Mouse (Mus musculus) urinary bladder, postnatal 14 days (tissue): ENCODE data around the gene Spata32.

Source experiments
- DNase-seq: peaks from one replicate; pipeline ENCODE4 v3.0.0; 2021; ENCODE audit warnings: low spot score

Gene Spata32

DNA sequence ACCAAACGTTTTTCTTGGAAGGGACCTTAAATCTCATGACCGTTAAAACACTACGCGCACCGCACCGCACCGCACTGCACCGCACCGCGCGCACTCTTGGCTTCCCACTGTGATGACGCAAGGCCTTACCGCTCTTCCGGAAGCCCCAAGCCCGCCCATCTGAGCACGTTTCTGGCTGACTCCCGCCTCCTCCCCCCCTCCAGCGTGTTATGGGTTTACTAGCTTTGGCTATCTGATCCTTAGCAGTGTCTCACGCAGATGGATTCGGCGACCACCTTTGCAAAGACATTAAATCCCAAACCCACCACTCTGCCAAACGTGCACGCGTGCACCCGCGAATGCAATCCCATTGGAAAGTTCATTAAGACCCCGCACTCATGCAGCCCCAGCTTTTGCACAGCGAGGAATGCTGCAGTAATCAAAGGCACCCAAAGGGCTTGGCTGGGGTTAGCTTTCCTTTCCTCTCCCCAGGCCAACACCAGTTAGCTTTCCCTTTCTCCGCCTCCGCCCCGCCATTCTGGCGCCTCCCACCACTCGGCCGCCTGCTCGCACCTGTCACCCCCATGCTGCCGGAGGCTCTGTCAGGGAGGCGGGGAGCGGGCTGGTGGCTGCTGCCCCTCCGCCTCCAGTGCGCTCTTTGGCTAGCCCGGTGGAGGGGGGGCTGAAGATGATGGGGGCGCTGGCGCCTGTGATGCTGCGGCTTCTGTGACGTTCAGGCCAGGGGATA is at the start of gene Spata32:
Gene Spata32 (minus strand): TSS at position 643 of the 727 bp plus-strand sequence.
- peak; percentile 49 for DNase-seq

DNA sequence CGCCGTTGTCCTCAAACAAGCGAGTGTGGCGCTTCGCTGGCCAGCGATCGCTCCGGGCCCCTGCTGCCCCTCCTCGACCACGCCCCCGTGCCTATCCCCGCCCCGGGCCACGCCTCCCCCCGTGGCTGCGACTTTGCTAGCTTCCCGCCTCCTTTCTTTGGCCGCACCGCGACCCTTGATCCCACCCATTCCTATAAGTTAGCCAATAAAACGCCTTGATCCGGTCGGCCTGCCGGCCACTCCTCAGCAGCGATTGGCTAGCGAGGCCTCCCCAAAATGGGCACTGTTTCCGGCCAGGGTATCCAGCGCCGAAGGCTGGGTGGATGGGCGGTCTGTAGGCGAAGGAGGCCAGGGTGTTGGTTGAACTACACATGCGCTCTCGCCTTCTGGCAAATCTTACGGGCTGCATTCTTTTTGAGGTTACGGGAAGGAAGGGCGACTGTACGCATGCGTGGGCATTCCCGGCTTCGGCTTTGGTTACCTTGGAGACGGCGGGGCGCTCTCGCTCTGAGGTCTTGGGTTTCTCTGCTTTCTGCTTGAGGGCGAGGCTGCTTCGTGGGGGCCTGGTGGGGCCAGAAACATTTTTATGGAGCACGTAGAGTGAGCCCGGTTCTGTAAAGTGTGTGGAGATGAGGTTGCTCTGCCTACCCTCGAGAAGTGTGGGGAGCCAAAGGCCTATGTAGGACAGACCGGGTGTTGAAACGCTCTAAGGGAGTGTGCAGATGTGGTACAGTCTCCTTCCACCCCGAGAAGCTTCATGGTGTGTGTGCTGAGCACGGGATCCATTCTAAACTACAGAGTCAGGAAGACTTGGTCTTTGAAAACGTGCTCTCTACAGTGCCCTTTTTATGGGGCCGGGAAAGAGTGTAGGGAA is 49.4 kb upstream of the Spata32 start, which contains the start of gene Map3k14:
Gene Map3k14 (minus strand): TSS at position 127 of the 874 bp plus-strand sequence.
- peak; percentile 99 for DNase-seq

DNA sequence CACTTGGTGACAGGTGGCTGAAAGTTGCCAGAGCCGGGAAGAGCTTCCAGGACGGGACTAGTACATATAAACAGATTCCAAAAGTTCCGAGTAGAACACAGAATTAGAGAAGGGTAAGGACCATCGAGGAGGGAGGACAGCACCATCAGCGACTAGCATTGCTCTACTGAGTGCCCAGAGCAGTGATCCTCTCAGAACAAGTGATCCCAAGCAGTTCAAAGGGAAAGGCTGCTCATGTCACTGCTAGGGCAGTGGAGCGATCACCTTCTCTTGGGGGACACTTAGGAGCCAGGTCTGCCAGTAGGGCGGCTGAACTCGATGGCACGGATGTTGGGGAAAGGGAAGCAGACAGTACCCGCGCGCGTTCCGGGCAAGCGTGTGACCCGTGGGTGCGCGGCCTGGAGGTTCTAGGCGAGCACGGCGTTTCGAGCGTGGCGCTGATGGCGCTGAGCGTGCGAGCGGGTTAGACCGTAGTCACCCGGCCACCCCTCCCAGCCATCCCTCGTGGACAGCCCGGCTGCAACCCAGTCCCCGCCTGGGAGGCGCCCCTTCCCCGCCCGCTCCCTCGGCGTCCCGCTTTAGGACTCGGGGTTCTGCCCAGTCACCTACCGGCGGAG is 48.6 kb upstream of the Spata32 start:
- no peak for DNase-seq

DNA sequence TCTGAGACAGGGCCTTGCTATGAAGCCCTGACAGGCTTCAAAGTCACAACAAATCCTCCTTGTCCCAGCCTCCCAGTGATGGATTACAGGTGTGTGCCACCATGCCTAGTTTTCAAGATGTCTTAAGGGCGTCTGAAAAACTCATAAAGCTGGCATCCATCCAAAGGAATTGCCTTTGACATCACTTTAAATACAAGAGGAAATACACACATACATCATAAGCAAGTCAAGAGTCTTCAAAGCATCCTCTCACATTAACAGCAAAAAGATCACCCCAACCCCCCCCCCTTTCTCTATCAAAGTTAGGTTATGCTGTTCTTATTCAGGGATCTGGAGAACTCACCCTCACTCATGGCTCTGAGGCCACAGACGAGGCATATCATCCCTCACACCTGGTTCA is 47.6 kb upstream of the Spata32 start:
- no peak for DNase-seq

DNA sequence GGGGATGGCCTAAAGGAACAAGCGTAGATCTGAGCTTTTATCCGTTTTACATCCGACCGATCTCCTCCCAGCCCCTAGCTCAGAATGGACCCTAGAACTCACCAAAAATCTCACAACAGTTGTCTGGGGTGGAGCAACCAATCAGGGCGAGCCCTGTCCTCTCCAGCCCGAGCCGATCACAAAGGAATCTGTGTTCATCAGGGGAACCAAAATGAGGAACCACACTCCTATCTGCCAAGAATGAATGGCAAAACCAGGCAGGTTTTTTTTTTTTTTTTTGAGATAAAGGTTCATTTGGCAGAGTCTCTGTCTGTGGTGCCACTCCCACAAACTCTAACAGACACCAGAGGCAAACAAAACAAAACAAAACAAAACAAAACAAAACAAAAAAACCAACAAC is 47.0 kb upstream of the Spata32 start:
- no peak for DNase-seq

DNA sequence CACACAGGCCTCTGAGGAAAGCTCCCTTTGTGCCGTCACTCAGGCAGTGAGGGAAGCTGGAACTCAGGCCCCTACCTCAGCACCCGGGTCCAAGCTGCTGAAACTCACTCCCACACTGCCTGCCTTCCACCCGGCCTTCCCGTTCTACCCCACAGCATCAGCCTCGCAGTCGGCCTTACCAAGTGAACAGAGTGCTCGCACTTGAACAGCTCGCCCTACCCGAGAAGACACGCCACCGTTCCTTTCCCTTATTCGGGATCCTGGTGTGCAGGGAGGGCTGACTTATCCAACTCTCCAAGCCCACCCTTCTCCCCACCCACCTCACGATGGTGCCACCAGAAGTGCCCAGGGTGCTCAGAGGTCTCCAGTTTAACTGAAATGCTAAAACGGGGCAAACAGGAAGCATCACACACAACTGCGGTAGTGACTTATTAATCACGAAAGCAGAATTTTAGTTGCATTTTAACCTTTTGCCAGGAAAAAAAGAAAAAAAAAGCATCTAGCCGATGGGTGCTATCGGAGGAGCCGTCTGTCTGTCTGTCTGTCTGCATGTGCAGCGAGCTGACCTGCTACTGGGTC is 46.3 kb upstream of the Spata32 start:
- DNase-seq = no peak

DNA sequence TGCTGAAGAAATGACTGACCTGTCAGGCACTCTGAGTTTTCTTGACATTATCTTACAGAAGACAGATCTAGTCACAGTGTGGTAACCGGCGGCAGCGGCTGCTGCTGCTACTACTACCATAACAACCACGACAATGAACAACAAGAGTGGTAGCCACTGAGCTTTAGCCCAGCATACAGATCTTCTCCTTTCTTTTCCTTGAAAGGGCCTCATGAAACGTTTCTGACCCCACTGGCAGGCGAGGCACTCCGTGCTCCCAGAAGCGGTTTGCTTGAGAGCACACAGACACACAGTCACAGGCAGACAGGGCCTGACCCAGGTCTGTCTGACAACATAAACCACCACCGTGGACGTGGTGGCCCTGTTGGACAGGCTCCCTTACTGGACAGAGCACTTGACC is 45.3 kb upstream of the Spata32 start:
- no peak for DNase-seq

DNA sequence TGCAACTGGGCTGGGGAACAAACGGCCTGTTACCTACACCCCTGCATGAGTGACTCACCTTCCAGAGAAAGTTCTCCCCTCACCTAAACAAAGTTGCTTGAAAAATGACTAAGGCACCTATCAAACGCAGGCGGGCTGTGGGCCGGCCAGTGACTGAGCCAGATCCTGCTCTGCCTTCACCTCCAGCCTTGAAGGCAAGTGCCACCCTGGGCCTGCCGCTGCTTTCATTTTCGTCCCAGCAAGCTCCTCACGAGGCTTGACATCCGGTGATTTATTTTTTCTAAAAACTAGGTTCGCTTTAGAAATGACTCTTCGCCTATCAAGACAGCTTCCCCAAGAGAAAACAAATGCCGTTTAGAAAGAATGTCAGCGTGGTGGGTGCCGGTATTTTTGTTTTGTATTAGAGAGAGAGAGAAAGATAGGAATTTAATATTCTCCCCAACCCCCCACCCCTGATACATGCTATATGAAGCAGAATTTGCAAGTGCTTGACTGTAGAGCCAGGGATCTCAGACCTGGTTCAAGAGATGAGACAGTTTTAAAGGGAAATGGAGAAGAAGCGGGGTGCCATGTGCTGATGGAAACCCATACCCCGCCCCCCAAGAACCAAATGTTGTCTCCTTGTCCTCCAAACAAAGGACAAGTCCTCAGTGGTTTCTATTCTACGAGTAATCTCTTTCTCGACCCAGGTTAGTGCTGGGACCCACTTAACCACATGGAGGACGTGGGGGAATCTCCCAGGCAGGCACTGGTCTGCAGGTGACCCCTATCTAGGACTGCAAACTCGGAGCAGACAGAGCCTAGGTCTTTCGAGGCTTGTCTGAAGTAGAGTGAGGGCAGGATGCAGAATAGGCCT is 44.4 kb upstream of the Spata32 start:
- DNase-seq = peak; percentile 64

DNA sequence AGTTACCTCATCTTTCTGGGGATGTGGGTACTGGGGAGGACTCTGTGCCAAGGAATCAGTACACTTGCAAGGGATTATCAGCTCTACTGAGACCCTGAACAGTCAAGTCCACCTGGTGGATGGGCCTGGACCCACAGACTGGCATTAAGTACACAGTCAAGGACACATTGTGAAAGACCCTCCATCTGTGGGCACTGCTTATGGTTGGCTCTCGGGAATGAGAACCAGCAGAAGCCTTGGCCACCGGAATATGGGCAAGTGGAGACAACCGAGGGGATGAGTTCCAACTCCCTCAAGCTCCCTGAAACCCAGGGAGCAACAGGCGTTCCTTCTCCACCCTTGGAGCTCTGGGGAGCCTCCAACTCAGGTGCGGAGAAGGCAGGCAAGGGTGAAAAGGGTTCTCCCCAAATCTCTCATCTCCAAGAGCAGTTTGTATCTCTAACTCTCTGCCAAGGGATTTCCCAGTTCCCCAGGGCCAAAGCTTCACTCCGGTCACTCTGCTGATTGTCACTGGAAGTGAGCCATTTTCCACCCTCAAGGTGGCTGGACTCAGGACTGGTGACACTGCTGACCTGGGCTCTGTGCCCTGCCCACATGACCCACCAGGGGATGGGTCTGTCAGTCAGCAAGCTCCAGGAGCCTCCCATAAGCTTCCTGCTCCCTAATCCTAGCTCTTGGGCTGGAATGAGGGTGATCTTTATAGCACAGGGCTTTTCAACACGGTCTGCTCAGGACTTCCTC is 43.6 kb upstream of the Spata32 start:
- no peak for DNase-seq

DNA sequence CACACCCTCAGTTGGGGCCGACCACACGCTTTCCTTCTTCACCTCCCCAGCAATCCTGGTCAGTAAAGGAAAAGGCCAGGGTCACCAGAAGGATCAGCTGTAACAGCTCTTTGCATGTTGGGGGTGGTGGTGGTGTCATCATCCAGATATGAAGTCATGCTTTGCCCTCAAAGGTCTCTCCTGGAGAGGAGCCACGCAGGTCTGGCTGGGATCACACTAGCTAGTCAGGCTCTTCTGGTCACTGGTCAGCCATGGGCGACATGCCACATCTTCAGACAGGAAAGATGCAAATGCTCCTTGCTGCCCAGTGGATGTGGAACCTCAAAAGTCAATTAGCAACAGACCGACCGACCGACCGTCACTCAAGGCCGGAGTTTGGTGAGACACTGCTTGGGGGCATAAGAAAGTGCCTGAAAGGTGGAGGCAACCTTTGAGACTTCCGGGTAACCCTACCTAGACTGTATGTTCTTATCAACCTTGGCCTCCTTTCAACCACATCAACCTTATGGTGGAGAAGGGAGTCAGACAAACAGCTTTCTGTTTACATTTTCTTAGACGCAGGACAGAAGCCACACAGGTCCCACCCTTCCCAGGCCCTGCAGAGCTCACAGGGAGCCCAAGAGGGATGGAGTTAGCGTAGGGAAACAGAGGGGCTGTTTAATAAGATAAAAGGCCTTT is 42.4 kb upstream of the Spata32 start:
- DNase-seq = no peak

DNA sequence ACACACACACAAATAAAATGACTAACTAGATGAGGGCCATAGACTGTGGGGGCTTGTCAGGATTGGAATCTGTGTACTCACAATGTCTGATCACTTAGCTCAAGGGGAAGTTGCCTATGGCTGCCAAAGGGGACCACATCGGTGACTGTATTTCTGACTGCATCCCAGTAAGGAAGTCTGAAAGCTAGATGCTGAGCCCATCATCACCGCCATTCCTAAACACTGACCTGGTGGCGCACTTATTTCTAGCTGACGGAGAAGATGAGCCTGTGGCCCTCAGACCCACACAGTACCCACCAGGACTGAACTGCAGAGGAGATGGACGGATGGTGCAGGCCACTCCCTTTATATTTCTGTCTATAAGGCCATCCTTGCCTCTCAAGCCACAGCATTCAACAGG is 41.8 kb upstream of the Spata32 start:
- DNase-seq = no peak

DNA sequence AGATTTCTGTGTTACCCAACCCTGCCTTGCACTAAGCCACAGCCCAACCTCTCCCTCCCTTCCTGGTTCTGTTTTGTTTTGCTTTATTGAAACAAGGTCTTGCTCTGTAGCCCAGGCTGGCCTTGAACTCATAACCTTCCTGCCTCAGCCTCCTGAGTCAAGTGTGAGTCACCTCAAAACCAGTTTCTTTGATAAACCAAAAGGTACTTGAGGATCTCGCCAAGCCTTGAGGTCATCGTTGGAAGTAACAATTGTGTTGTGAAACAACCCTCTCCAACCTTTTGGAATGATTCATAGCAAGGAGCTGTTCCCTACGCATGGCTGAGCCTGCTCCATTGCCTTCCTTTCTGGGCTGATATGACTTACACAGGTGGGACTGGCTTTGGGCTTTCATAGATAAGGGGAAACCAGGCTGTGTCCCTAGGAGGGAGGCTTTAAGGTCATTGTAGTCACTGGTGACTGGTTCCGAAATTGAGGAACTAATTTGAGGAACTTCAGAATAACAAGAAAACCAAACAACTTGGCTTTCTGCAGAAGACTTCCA is 39.8 kb upstream of the Spata32 start:
- no peak for DNase-seq

DNA sequence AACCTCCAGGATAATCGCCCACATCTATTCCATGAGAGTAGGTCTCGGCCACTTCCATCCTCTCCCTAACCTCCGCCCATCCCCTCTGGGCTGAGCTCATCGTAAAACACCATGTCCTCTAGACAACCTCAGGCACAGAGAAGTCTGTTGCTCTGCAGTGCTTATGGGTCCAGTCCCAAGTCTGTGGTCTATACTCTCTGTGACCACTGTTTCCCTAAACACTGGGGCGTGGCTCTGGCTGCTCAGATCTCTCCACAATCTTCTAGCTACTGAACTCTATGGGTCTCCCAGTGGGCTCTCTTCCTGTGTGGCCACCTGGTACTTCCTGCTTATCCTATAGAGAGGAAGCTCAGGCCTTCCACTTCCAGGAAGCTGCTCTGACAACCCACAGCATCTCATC is 35.4 kb upstream of the Spata32 start:
- no peak for DNase-seq

DNA sequence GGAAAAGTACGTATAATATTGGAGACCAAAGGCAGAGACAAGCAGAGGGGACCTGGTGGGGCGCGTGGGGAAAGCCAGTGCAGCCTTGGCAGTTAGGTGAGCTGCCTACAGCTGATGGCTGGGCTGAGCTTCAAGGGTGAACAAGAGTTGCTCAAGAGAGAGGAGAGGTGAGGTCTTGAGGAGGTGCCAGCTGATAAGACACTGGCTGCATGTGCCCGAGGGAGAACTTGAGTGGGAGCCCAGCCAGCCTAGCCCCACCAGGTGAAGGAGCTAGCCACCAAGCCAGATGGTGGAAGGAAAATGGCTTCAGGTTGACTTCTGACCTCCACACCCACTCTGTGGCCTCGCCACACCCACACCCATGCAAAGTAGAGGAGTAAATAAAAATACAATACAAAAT is 34.1 kb upstream of the Spata32 start:
- DNase-seq = no peak

DNA sequence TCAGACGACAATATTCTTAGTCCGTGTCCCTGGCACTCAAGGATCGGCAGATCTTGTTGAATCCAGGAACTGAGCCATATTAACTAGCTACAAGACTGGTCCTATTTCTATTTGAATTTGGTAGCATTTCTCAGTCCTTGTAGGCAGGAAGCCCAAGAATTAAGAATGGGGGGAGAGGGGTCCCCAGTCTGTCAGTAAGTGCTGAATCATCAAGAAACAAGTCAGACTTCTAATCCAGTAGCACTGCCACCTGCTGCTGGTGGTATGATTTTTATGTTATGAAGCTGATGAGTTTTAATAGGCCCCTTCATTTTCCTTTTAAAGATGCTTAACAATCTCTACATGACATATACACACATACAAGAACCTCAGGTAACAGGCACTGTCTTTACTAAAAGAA is 32.1 kb upstream of the Spata32 start:
- no peak for DNase-seq

DNA sequence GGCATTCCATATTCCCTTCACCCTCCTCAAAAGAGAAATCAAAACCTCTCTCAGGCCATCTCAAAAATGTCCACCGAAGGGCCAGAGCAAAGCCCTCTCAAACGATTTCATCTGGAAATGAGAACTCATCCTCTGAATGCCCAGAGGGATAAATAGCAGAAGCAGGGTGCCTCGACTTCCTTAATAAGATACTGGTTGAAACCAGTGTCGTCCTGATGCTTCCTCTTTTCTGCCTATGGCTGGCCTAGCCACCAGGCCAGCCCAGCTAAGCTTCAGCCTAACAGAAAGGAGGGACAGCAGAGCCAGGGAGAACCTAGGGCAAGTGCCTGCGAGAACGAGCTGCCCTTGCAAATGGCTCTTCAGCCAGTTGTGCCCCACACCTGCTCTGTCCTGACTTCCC is 31.3 kb upstream of the Spata32 start:
- no peak for DNase-seq

DNA sequence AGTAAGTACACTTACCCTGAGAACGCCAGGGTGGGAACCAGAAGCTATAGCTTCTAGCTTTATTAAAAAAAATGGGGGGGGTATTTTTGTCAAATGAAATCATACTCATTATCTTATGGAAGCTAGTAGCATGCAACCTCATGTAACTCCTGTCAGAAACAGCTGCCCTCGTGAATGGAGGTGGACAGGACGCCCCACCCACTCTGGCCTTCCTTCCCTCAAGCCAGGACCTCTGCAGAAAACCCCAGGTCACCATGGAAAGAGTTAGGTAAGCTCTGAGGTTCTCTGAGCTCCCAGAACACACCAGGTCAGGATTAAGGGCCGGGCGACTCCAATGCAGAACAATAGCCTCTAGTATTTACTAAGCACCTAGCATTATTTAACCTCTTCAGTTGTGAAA is 30.6 kb upstream of the Spata32 start:
- no peak for DNase-seq

DNA sequence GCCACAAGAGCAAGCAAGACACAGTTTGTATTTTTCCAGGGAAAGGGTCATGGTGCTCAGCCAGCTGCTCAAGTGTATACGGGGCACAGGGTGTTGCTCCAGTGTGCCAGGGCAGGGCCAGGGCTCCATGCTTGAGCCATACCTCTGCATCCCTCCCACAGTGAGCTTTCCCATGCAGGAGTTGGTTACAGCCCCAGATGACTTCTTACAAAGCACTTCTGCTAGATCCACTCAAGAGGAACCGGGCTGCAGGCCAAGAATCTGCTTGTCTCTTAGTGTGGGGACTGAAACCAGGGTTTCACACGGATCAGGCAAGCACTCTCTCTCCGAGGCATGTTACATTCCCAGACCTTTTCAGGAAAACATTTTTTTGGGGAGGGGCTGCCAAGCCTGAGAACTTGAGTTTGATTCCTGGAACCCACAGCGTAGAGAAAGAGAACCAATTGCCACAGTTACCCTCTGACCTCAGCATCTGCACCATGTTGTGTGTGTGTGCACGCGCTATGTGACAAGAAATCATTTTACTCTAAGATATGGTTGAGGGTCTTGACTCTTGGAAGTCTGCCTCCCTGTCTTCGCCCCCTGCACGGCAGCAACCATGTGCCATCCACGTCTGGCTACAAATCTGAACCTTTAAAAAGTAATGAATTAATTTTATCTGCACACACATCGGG is 29.4 kb upstream of the Spata32 start:
- peak; percentile 80 for DNase-seq

DNA sequence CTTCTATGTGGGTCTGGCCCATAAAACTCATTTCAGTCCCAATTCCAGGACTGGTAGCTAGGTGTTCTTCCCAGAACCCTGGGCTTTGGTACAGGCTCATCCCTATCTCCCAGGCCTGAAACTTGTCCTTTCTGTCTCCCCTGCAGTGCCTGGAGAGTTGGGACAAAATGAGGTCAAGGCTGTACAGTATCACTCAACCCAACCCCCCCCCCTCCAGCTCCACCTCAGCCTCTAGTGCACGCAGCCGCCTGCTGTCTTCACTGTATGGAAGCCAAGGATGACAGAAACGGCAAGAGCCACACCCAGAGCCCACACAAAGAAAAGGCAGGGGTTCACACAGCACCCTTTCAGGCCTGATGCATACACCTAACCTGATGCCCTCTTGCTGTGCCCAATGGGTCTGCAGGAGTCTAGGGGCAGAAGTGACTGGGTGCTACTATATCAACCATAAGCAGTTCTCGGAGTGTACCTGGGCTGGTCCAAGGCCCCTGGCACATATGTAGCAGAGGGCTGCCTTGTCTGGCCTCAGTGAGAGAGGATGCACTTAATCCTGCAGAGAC is 28.6 kb upstream of the Spata32 start:
- no peak for DNase-seq
